Mouse (Mus musculus) liver, adult 2 months (tissue): ENCODE results near the gene Tmem217.

ENCODE experiments used
- CTCF ChIP-seq: fragments of 200-500 bp; IDR thresholded peaks from 2 replicates; pipeline ENCODE4 v1.5.1; 2011; ENCODE audit warnings: low read depth, low read length, control low read depth
- POLR2A ChIP-seq: fragments of 200-500 bp; IDR thresholded peaks from 2 replicates; pipeline ENCODE4 v1.6.1; 2011; ENCODE audit warnings: low read length, control low read depth; ENCODE audit not compliant: insufficient read depth; ENCODE audit errors: extremely low read depth

DNA sequence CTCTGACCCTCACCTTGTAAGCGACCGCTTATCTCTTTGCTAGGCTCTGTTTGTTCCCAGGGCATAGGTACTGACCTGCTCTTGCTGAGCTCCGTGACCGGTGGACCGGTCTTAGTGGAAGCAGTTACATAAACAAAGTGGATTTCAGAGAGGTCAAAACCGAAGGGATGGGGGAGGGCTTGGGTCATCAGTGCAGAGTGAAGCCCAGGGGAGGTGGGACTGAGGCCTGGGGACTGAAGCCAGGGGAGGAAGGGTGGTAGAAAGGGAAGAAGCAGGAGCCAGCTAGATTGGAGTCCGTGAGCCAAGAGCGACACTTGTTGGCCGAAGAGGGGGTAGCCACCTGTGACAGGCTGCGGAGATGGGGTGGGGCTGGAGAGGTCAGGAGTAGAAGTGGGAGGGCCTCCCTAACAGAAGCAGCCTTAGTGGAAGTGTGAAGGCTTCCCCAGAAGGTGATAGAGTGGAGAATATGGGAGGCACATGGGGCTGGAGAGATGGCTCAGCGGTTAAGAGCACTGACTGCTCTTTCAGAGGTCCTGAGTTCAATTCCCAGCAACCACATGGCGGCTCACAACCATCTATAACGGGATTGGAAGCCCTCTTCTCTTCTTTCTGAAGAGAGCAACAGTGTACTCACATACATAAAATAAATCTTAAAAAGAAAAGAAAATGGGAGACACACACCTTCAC, 39.0 kb downstream of the Tmem217 start:
- TF ChIP-seq CTCF (peak; percentile 91), POLR2A (no peak)
